Mouse (Mus musculus) testis, postnatal 14 days (tissue): ENCODE measurements at regions not wholly inside any gene's neighbourhood (a gene's known extent, or its start where the extent isn't known, plus 50 kb on each side); places are given as distances from the start of the nearest gene placed in this dataset.

ENCODE experiments used
- DNase-seq: peaks from one replicate; pipeline ENCODE4 v3.0.0; 2021; ENCODE audit warnings: low spot score

GRCm38 (mm10) chr17:84107946-84108686, 79.6 kb downstream of the Zfp36l2 start:
- no peak for DNase-seq

- DNase-seq = no peak
Measured at GRCm38 (mm10) chr17:84107497-84107896, 80.2 kb downstream of the Zfp36l2 start.

GRCm38 (mm10) chr17:84104242-84104641, 83.5 kb downstream of the Zfp36l2 start:
- no peak for DNase-seq

GRCm38 (mm10) chr17:84103344-84103743, 84.4 kb downstream of the Zfp36l2 start:
- no peak for DNase-seq

- DNase-seq = no peak
Measured at GRCm38 (mm10) chr17:84101652-84102051, 86.1 kb downstream of the Zfp36l2 start.

GRCm38 (mm10) chr17:84100523-84100922, 87.2 kb downstream of the Zfp36l2 start:
- DNase-seq = no peak

- DNase-seq = no peak
Measured at GRCm38 (mm10) chr17:84099737-84100136, 88.0 kb downstream of the Zfp36l2 start.

- no peak for DNase-seq
Measured at GRCm38 (mm10) chr17:84097871-84098430, 89.8 kb downstream of the Zfp36l2 start.

GRCm38 (mm10) chr17:84097286-84097685, 90.5 kb downstream of the Zfp36l2 start:
- no peak for DNase-seq

GRCm38 (mm10) chr17:84096345-84097260, 91.1 kb downstream of the Zfp36l2 start:
- no peak for DNase-seq

- no peak for DNase-seq
Measured at GRCm38 (mm10) chr17:84095829-84096228, 91.9 kb downstream of the Zfp36l2 start.

GRCm38 (mm10) chr17:84095089-84095488, 92.7 kb downstream of the Zfp36l2 start:
- DNase-seq = no peak

GRCm38 (mm10) chr17:84086394-84086793, 101.4 kb downstream of the Zfp36l2 start:
- DNase-seq = no peak

- DNase-seq = peak; percentile 31
Measured at GRCm38 (mm10) chr17:84085721-84086120, 102.0 kb downstream of the Zfp36l2 start.

GRCm38 (mm10) chr17:84085232-84085631, 102.5 kb downstream of the Zfp36l2 start:
- DNase-seq = no peak

- DNase-seq = peak; percentile 26
Measured at GRCm38 (mm10) chr17:84083307-84084263, 104.2 kb downstream of the Zfp36l2 start.

- no peak for DNase-seq
Measured at GRCm38 (mm10) chr17:84082571-84082970, 105.2 kb downstream of the Zfp36l2 start.

GRCm38 (mm10) chr17:84081751-84082352, 105.9 kb downstream of the Zfp36l2 start:
- DNase-seq = peak; percentile 44

GRCm38 (mm10) chr17:84075081-84075938, 112.4 kb downstream of the Zfp36l2 start:
- no peak for DNase-seq
